Mouse (Mus musculus): ENCODE measurements around the gene Plekhm3. TPM values are rescaled to one million over a fixed set of nuclear protein-coding genes. Genes with fewer than 3 reads are reported as not detected.
A peak's percentile ranks its signal among the peaks of the same experiment; 100 is the strongest.

The Plekhm3 gene
- polyA plus RNA-seq, 1 experiment from 2014 or later: 8.9 TPM

- Histone ChIP-seq H3K9ac (no peak overlapping the region), H3K4me3 (replicated peaks) (no peak overlapping the region), H3K9me3 (no peaks in the 10 kb centered on the region), H3K27ac (no peak overlapping the region), H3K27me3 (peaks cover 22% of the 10 kb centered on the region), H3K36me3 (replicated peaks) (0 out of 2 replicates have a peak, but pooled peaks cover 6% of the 10 kb centered on the region), H3K4me1 (0 out of 2 replicates have a peak, but pooled peaks cover 6% of the 10 kb centered on the region), H3K4me2 (no peak overlapping the region)
- WGBS: 88% methylated on average over 3 of the region's 3 CpGs
- ATAC-seq (ENCODE audit: low FRiP score): no peak
Observed at GRCm38 (mm10) chr1:64925594-64925993, 31.0 kb downstream of the Plekhm3 start.

DNA sequence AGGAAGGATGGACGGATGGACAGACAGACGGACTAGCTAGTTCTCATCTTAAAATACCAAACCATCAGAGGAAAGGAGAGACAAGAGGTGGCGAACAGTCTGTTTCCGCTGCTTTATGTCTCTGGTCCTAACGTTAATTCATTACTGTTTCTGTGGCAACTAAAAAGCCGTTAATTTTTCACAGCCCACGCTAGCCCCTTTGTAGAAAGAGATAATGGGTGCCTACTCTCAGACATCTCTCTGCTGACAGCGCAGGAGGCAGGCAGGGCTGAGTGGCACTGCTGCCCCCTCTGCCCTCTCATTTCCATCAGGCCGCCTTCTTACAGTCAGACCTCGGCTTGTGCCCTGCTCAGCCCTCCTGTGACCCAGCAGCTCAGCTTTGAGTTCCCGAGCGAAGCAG lies 32.3 kb downstream of the Plekhm3 start:
- peaks cover 32% of the 10 kb centered on the region for H3K27me3 ChIP-seq
- H3K36me3 ChIP-seq (replicated peaks): 0 out of 2 replicates have a peak, but pooled peaks cover 6% of the 10 kb centered on the region
- peaks cover 7% of the 10 kb centered on the region; the same call in 1 of the 2 replicates for H3K4me1 ChIP-seq
- 66% methylated on average over 12 of the region's 12 CpGs for WGBS
- H3K9ac ChIP-seq: 0 out of 2 replicates have a peak overlapping the region, but pooled peaks have one; percentile 25
- H3K27ac ChIP-seq: no peak overlapping the region
- H3K4me2 ChIP-seq: no peak overlapping the region
- no peak for ATAC-seq (ENCODE audit: low FRiP score)
- H3K4me3 ChIP-seq (replicated peaks): no peak overlapping the region
- H3K9me3 ChIP-seq: no peaks in the 10 kb centered on the region

DNA sequence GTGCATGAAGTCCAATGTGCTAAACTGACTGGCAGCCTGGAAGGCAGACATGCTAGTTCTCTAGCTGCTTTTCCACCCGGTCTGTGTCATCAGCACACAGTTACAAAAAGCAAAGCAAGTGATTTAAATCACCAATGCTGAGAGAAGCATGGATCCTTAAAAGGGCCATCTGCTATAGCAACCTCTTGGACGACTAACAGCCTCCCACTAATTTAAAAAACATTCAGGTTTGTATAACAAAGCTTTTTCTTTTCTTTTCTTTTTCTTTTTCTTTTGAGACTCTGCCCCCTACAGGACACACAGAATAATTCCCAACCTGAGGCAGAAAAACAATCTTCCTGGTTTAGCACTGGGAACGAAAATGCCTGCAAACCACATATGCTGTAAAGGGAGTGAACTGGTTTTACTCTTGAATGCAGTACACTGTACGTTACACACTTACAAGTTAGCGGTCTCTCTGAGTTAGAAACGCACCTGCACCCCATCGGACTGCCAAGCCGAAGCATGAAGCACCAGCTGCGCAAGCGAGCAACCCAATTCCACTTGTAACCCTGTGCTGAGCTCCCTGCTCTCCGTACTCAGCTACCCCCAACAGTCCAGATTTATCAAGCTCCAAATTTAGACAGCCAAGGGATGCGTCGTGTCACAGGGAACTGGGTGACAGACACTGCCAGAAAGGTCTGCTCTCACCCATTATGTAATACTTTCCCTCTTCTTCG lies 37.7 kb downstream of the Plekhm3 start:
- ATAC-seq (ENCODE audit: low FRiP score): no peak
- Histone ChIP-seq H3K4me2 (no peak overlapping the region), H3K27ac (no peak overlapping the region), H3K4me3 (replicated peaks) (no peak overlapping the region), H3K9me3 (no peaks in the 10 kb centered on the region), H3K9ac (no peak overlapping the region), H3K27me3 (peaks cover 73% of the 10 kb centered on the region), H3K4me1 (peaks cover 33% of the 10 kb centered on the region), H3K36me3 (replicated peaks) (0 out of 2 replicates have a peak, but pooled peaks cover 6% of the 10 kb centered on the region)
- 44% methylated on average over 14 of the region's 14 CpGs for WGBS

DNA sequence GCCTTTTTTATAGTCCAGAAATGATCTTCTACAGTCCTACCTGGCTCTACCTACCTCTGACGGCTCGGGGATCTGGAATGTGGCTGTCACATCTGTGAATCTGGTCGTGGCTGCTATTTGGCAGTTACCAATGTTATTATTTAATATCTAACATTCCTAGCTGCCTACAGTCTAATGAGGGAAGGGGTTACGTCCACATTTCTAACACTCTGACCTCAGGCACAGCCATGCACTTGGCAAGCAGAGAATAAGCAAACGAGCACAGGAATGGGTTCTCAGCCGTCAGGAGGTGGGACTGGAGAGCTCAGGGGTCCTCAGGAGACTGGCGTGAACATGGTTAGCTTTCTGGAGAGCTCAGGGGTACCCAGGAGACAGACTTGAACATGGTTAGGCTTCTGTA lies 38.7 kb downstream of the Plekhm3 start:
- H3K9me3 ChIP-seq: no peaks in the 10 kb centered on the region
- H3K36me3 ChIP-seq (replicated peaks): 0 out of 2 replicates have a peak, but pooled peaks cover 6% of the 10 kb centered on the region
- peaks cover 81% of the 10 kb centered on the region for H3K27me3 ChIP-seq
- 50% methylated on average over 7 of the region's 7 CpGs for WGBS
- H3K4me3 ChIP-seq (replicated peaks): no peak overlapping the region
- no peak overlapping the region for H3K27ac ChIP-seq
- H3K4me1 ChIP-seq: peaks cover 33% of the 10 kb centered on the region
- no peak for ATAC-seq (ENCODE audit: low FRiP score)
- no peak overlapping the region for H3K4me2 ChIP-seq
- no peak overlapping the region for H3K9ac ChIP-seq

DNA sequence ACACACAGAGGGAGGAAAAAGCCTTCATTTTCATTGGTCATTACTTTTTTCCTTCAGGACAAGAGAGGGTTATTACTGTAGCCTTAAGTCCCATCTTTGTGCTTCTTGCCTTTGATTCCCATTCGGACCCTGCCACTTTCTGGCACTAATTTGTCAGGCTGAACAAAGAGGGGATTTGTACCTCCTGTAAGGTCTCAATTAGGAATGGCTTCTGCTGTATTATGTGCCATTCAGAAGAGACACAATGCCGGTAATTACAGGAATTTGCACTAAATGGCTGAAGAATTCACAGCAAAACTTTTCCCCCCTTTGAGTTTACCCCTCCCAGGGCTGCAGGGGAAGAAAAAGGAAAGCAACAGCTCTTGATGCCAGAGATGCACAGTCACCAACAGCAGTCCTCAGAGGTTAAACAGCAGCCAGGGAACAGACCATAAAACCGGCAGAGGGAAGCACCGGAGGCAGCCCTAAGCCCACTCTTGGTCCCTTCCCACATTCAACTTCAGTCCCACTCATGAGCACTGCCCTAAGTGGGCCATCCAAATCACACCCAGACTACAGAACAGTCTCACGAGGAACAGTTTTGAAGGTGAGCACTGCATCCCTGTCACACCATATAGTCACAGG lies 39.6 kb downstream of the Plekhm3 start:
- Histone ChIP-seq H3K27me3 (peaks cover 75% of the 10 kb centered on the region), H3K4me2 (0 out of 2 replicates have a peak overlapping the region, but pooled peaks have one; percentile 23), H3K36me3 (replicated peaks) (0 out of 2 replicates have a peak, but pooled peaks cover 4% of the 10 kb centered on the region), H3K4me1 (peaks cover 33% of the 10 kb centered on the region), H3K9me3 (no peaks in the 10 kb centered on the region), H3K4me3 (replicated peaks) (no peak overlapping the region), H3K9ac (no peak overlapping the region), H3K27ac (no peak overlapping the region; the same call in 1 of the 2 replicates)
- 6% methylated on average over 5 of the region's 5 CpGs for WGBS
- peak; percentile 83 for ATAC-seq (ENCODE audit: low FRiP score)

DNA sequence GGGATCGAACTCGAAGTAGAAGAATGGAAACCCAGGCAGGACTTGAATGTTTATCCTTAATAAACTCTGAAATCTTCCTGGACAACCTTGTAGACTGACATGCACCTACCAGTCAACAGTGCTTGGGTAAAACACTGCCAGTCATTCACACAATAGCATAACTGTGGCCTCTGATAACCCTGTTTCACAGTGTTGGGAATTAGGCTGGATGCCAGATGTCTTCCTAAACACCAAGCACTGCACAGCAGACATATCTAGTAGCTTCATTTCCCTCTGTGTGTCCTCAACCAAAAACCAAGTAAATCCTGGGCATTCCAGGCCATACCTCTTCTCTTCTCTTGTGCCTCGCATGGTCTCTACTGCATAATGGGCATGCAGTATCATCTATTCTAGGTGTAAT lies 42.3 kb downstream of the Plekhm3 start:
- no peak overlapping the region for H3K27ac ChIP-seq
- no peak for ATAC-seq (ENCODE audit: low FRiP score)
- no peaks in the 10 kb centered on the region for H3K36me3 ChIP-seq (replicated peaks)
- H3K9me3 ChIP-seq: no peaks in the 10 kb centered on the region
- H3K4me3 ChIP-seq (replicated peaks): no peak overlapping the region
- H3K4me1 ChIP-seq: peaks cover 33% of the 10 kb centered on the region
- peaks cover 68% of the 10 kb centered on the region for H3K27me3 ChIP-seq
- H3K9ac ChIP-seq: no peak overlapping the region
- WGBS: 87% methylated on average over 3 of the region's 3 CpGs
- H3K4me2 ChIP-seq: no peak overlapping the region

DNA sequence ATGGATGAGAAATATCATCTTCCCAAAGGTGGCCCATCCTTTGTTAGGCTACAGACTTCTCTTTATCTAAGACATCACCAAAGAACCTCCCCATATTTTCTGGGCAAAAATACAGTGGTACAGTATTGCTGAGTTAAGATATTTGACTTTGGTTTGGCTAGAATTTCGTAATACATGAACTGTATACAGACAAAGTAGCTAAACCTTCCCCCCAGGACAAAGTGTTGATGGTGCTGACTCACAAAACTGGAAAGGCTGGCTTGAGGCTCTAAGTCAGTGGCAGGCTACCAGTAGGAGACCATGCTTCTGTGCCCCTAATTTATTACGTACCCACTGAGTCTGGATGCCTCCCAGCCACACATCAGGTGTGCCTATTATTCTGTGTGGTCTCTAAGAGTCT lies 48.9 kb downstream of the Plekhm3 start:
- Histone ChIP-seq H3K36me3 (replicated peaks) (no peaks in the 10 kb centered on the region), H3K9me3 (no peaks in the 10 kb centered on the region), H3K4me1 (no peaks in the 10 kb centered on the region), H3K4me2 (no peak overlapping the region), H3K9ac (no peak overlapping the region), H3K27me3 (peaks cover 22% of the 10 kb centered on the region), H3K4me3 (replicated peaks) (no peak overlapping the region), H3K27ac (no peak overlapping the region)
- WGBS: 94% methylated on average over 2 of the region's 2 CpGs
- no peak for ATAC-seq (ENCODE audit: low FRiP score)

DNA sequence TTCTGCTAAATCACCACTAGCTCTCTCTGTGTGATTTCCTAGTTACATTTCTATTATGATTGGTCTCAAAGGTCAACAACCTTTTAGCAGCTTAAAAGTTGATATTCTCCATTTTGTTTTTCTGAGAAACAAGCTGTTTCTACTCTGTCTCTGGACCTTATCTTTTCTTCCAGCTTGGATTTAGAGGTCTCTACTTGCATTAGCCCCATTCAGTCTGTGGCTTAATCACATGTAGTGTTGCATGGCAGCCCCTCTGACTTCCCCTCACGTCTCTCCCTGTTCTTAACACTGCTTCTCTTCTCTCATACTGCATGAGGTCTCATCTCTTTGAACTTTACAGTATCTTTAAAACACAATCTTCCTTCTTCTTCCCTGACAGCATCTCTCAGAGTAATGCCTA lies 50.4 kb downstream of the Plekhm3 start:
- Histone ChIP-seq H3K27me3 (peaks cover 21% of the 10 kb centered on the region), H3K27ac (no peak overlapping the region), H3K9me3 (no peaks in the 10 kb centered on the region), H3K36me3 (replicated peaks) (no peaks in the 10 kb centered on the region), H3K4me3 (replicated peaks) (no peak overlapping the region), H3K4me2 (no peak overlapping the region), H3K4me1 (no peaks in the 10 kb centered on the region), H3K9ac (no peak overlapping the region)
- no peak for ATAC-seq (ENCODE audit: low FRiP score)
- WGBS: 72% methylated on average over 1 of the region's 1 CpGs

- Histone ChIP-seq H3K27me3 (0 out of 2 replicates have a peak, but pooled peaks cover 3% of the 10 kb centered on the region), H3K4me2 (no peak overlapping the region), H3K36me3 (replicated peaks) (no peaks in the 10 kb centered on the region), H3K4me3 (replicated peaks) (no peak overlapping the region), H3K27ac (no peak overlapping the region), H3K9me3 (no peaks in the 10 kb centered on the region), H3K9ac (no peak overlapping the region), H3K4me1 (no peaks in the 10 kb centered on the region)
- 84% methylated on average over 4 of the region's 4 CpGs for WGBS
- ATAC-seq (ENCODE audit: low FRiP score): no peak
Observed at GRCm38 (mm10) chr1:64903415-64903814, 53.2 kb downstream of the Plekhm3 start.

GRCm38 (mm10) chr1:64902804-64903203 lies 53.8 kb downstream of the Plekhm3 start:
- 80% methylated on average over 2 of the region's 2 CpGs for WGBS
- Histone ChIP-seq H3K4me1 (no peaks in the 10 kb centered on the region), H3K9ac (no peak overlapping the region), H3K4me2 (no peak overlapping the region), H3K36me3 (replicated peaks) (no peaks in the 10 kb centered on the region), H3K4me3 (replicated peaks) (no peak overlapping the region), H3K27me3 (0 out of 2 replicates have a peak, but pooled peaks cover 3% of the 10 kb centered on the region), H3K27ac (no peak overlapping the region), H3K9me3 (no peaks in the 10 kb centered on the region)
- no peak for ATAC-seq (ENCODE audit: low FRiP score)

DNA sequence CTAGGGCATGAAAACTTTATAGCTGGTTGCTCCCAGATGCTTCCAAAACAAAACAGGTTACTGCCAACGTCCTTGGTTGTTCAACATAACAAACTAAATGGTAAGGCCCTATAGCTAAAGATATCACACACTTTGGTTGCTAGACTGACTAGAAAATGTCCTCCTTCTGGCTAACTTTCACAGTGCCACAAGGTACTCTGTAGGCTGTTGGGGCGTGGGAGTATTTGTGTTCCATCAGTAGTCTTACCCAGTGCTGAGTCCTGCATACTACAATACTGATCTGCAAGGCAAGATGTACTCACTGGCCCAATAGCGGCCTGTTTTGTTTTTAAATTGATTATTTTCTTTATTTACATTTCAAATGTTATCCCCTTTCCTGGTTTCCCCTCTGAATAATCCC lies 56.9 kb downstream of the Plekhm3 start:
- Histone ChIP-seq H3K27ac (no peak overlapping the region), H3K36me3 (replicated peaks) (no peaks in the 10 kb centered on the region), H3K4me2 (no peak overlapping the region), H3K27me3 (0 out of 2 replicates have a peak, but pooled peaks cover 3% of the 10 kb centered on the region), H3K4me3 (replicated peaks) (no peak overlapping the region), H3K9me3 (no peaks in the 10 kb centered on the region), H3K4me1 (no peaks in the 10 kb centered on the region), H3K9ac (no peak overlapping the region)
- WGBS: 91% methylated on average over 3 of the region's 3 CpGs
- no peak for ATAC-seq (ENCODE audit: low FRiP score)

- no peak overlapping the region for H3K4me3 ChIP-seq (replicated peaks)
- H3K9me3 ChIP-seq: no peaks in the 10 kb centered on the region
- WGBS: 84% methylated on average over 2 of the region's 2 CpGs
Observed at GRCm38 (mm10) chr1:64897485-64897884, 59.1 kb downstream of the Plekhm3 start.

More at GRCm38 (mm10) chr1:64897485-64897884, 59.1 kb downstream of the Plekhm3 start:
- Histone ChIP-seq H3K9ac (no peak overlapping the region), H3K4me1 (no peaks in the 10 kb centered on the region), H3K4me2 (no peak overlapping the region), H3K27ac (0 out of 2 replicates have a peak overlapping the region, but pooled peaks have one; percentile 31), H3K27me3 (0 out of 2 replicates have a peak, but pooled peaks cover 9% of the 10 kb centered on the region), H3K36me3 (replicated peaks) (no peaks in the 10 kb centered on the region)
- no peak for ATAC-seq (ENCODE audit: low FRiP score)
